Mouse (Mus musculus): ENCODE measurements around the gene Vmn1r167.
"Not testable (repeated sequence)": the region's sequence is repeated elsewhere in the genome, so short reads cannot be mapped to it uniquely, and the experiment has no call there.

Vmn1r167 gene

DNA sequence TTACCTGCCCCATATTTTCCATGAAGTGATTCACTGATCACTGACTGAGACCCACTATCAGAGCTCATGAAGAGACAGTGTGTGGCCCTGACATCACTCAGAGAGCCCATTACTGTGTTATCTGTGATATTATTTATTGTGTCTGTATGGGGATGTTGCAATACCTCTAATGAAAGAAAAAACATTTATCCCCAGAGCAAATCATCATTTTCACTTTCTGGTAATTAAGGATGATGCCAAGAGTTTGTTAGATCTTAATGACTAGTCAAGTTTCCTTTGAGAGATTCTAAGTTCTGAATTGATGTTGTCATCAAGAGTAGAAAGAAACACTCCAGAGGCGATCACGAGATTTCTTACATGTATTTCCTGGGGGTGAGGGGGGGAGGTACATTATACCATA lies at the start of gene Vmn1r167:
TSS of gene Vmn1r167 (minus strand) at position 101 of the 400 bp plus-strand sequence.
- in situ Hi-C loops (cut with MboI, MseI), result not testable (repeated sequence)

DNA sequence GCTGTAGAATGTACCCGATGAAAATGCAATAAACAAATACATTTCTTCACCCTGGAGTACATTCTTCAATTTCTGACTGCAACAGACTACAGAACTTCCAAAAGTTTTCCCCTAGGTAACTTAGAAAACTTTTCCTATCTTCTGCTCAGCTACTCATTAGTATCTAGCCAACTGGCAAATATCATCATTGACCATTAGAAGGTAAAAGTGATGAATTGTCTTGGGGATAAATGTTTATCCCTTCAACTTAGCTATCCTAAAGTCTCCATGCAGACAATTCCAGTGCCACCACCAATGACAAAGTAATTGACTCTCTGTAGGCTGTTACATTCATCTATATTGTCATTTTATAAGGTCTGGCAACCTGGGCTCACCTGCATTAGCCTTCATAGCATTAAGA lies 32.4 kb upstream of the Vmn1r167 start, which contains the start of gene Vmn1r168:
TSS of gene Vmn1r168 (plus strand) at position 301 of the 400 bp plus-strand sequence.
- in situ Hi-C loops (cut with MboI, MseI), result not testable (repeated sequence)

DNA sequence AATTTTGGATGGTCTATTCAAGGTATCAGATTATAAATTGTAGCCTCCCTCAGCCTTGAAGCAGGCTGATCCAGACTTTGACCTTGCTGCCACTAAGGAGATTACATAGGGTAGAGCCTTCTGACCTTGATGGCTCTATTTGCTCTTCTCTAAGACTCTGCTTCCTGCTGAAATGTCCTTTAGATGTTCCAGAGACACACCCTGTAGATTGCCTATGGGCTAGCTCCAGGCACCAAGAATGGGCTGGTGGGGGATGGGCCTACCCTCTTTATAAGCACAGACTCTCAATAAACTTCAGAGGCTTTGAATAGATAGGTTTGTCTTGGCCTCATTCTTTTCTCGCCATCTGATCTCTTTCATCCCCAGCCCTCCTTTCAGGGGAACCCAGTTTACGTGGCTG lies 34.1 kb downstream of the Vmn1r167 start:
- in situ Hi-C loops (cut with MboI, MseI), result loop anchor here (5.0 kb wide), 1 partner anchor 84 kb away; no protein-coding TSS in a partner anchor

DNA sequence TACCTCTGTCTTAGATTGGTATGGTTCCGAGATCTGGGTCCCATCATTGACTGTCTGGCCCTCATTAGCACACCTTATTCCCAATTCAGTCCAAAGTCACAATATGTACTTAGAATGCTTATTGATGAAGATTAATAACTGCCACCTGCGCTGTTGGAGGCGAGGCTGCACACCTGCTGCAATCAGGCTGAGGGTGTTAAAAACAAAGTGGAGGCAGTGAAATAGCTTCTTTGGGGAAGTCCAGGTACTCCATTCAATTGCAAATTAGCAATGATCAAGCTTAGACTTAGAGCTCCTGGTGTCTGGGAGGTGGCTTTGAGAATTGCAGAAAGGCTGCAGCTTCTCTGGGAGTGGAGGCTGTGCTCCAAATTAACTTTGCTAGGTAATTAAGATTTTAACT lies 36.2 kb downstream of the Vmn1r167 start:
- in situ Hi-C loops (cut with MboI, MseI), result loop anchor here (5.0 kb wide), 1 partner anchor 86 kb away; no protein-coding TSS in a partner anchor

DNA sequence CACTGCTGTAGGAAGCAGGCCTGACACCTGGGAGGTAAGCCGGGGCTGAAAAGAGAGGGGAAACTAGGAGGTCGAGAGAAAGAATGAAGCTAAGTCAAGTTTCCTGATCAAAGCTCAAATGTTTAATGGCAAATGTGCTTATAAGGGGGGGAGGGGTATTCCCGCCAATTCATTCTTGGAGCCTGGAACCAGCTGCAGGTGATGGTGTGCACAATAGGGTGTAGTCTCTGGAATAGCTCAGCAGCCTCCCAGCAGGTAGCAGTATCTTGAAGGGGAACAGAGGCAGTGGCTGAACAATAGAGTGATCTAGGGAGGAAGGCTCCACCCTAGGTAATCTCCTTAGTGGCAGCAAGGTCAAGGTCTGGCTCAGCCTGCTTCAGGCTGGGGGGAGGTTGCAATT lies 36.8 kb downstream of the Vmn1r167 start:
- in situ Hi-C loops (cut with MboI, MseI), result loop anchor here (5.0 kb wide), 1 partner anchor 87 kb away; no protein-coding TSS in a partner anchor

Data from T-helper 1 cell (primary cell).